Mouse (Mus musculus): ENCODE data around the gene Cryzl1.

GRCm38 (mm10) chr16:91761202-91761601 is 32.4 kb upstream of the Cryzl1 start:
- no peak for TF ChIP-seq CTCF (IDR thresholded peaks at IDR 0.05; ENCODE audit: control insufficient read depth, insufficient read depth, insufficient read length)
- TF ChIP-seq MYOD1 (IDR thresholded peaks at IDR 0.05; ENCODE audit: control insufficient read depth, insufficient read length, low read depth), result no peak
- no peak for TF ChIP-seq MAX (IDR thresholded peaks at IDR 0.05)

All from C2C12 (cell line).